Mouse (Mus musculus) ovary, adult 10 weeks (tissue): ENCODE measurements around the gene E2f2. TPM values are rescaled to one million over a fixed set of nuclear protein-coding genes. Genes with fewer than 3 reads are reported as not detected.

Experiments
- polyA plus RNA-seq: library from polyadenylated mRNA; stranded (reverse); fragments of 350-450 nt; fragmentation: Illumina TruSeq; extraction: RNeasy Lipid Tissue Mini Kit (QIAGEN cat#74804); gene quantifications from one replicate; pipeline ENCODE4 v1.2.3, GENCODE M21; 2014

E2f2 gene
- 1.2 TPM for polyA plus RNA-seq

DNA sequence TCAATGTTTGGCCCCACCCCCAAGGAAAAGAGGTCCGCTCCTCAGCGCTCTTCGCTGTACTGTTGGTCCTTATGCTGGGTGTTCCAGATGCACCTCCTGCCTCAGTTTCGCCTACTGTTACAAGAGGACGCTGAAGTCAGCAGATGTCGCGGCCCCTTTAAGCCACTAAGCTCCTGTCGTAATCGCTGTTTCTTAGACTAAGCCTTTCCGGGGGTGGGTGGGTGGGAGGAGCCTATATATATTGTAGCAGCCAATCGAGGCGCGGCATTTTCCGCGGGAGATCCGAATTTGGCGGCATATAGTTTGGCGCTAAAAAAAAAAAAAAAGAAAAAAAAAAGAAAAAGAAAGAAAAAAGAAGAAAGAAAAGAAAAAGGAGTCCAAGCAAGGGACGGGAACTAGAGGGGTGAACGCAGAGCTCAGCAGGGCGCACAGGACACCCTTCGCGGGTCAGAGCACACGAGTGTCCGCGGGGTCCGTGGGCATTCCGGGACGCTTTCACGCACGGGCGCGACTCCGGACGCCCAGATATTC is at the start of gene E2f2:
Gene E2f2, plus strand, starts transcription at position 384 of the 531 bp plus-strand sequence.

DNA sequence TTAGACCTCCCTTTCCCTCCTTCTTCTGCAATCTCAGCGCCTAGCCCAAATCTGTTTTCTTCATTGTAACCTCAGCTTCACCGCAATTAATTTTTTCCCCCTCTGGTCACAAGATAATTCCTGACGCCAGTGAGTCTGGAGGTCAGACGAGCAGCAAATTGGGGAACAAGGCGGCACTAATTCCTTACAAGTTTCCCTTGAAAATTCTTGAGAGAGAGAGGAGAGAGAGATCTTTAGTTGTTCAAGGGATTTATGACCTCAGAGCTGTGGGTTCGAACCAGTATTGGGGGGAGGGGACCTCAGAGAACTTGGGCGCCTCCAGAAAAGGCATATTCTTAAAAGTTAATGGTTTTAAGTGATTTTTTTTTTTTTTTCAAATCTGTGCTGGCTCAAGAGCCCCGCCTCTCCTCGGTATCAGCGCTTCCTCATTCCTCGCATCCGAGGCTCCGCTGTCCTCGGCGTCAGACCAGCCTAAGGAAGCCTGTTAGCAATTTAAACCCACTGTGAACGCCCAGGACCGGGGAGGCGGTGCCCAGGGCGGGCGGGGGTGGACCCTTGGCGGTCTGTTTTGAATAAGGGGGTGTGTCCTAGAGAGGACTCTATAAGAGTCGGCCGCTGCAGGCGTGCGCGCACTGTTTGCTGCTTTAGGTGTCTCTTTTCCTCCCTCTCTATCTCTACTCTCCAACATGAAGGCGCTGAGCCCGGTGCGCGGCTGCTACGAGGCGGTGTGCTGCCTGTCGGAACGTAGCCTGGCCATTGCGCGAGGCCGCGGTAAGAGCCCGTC is 28.8 kb upstream of the E2f2 start, which contains the start of gene Id3:
Gene Id3, plus strand, starts transcription at position 305 of the 784 bp plus-strand sequence.

DNA sequence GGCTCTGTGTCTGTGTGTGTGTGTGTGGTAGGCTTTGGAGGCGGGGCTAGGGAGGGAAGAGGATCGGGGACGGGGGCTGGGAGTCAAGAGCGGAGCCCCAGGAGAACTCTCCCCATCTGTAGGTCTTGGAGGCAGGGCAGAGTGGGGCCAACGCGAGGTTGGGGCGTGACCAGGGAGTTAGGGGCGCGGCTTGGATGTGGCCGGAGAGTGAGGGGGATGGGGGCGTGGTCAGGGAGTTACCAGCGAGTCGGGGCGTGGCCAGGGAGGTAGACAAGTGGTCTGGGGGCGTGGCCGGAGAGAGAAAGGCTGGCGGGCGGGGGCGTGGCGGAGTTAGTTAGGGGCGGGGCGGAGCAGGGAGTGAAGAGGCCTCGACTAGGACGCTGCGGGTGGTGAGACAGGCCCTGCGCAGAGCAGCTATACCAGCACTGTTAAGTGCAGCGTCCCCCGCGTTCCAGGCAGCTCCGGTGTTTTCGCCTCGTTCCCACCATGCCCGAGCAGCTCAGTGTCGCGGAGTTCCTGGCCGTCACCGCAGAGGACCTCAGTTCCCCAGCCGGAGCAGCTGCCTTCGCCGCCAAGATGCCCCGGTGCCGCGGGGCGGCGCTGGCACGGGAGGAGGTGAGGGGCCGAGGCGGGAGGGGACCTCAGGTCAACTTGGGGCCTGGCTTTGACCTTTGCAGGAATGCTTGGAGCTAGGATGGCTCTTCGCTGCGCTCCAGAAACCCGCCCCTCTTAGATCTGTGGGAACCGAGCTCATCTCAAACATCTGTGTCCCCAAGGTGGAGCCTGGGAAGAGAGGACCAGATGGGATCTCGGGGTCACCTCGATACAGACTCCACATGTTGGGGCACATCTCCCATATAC is 34.1 kb downstream of the E2f2 start, which contains the start of gene Asap3:
Gene Asap3, plus strand, starts transcription at position 333 of the 861 bp plus-strand sequence.

Other genes with a start within 250 kb of the E2f2 start
- gene Hmgcl, start 225.9 kb upstream of the E2f2 start, polyA plus RNA-seq, result 3.6 TPM
- not detected for gene Gale, start 208.7 kb upstream of the E2f2 start, polyA plus RNA-seq
- not detected for gene Lypla2, start 199.8 kb upstream of the E2f2 start, polyA plus RNA-seq
- 34.8 TPM for gene Pithd1, start 185.1 kb upstream of the E2f2 start, polyA plus RNA-seq
- 21.2 TPM for gene Eloa, start 150.6 kb upstream of the E2f2 start, polyA plus RNA-seq
- gene Rpl11, start 119.0 kb upstream of the E2f2 start, polyA plus RNA-seq, result 412 TPM
- 9.9 TPM for gene Id3, start 28.9 kb upstream of the E2f2 start, polyA plus RNA-seq
- 0.57 TPM for gene Asap3, start 34.0 kb downstream of the E2f2 start, polyA plus RNA-seq
- 3.6 TPM for gene Tcea3, start 75.3 kb downstream of the E2f2 start, polyA plus RNA-seq
- gene Zfp46, start 112.3 kb downstream of the E2f2 start, polyA plus RNA-seq, result 13.8 TPM
- 278 TPM for gene Hnrnpr, start 138.5 kb downstream of the E2f2 start, polyA plus RNA-seq